Mouse (Mus musculus): Measurements from ENCODE around the gene Cpox.

GRCm38 (mm10) chr16:58751314-58751713, 81.2 kb downstream of the Cpox start:
- TF ChIP-seq CTCF (conservative IDR thresholded peaks at IDR 0.05; ENCODE audit: insufficient read depth, insufficient read length, low read depth, low read length) (peak; percentile 23; the same call in 1 of the 2 replicates), POLR2A (IDR thresholded peaks at IDR 0.05; ENCODE audit: low read depth, low read length) (no peak)
